Mouse (Mus musculus) embryonic facial prominence, embryonic 14.5 days (tissue): ENCODE measurements around the gene Rnf223. TPM values are rescaled to one million over a fixed set of nuclear protein-coding genes. Genes with fewer than 3 reads are reported as not detected.

Experiments
- ATAC-seq: fragments of 200-750 bp; cut with Nextera tagmentation; 2 replicates; pipeline ENCODE4 v1.8.0; 2017; ENCODE audit warnings: low read depth, moderate number of reproducible peaks, moderate TSS enrichment
- DNase-seq: peaks from one replicate; pipeline ENCODE4 v3.0.0-alpha.2; 2015; ENCODE audit warnings: low spot score
- H3K27ac ChIP-seq: fragments of 300-500 bp; sonication (generic); replicated peaks from 2 replicates; pipeline ENCODE4 v1.5.1; 2014; ENCODE audit warnings: low read depth, mild to moderate bottlenecking, low read length, moderate library complexity
- H3K27me3 ChIP-seq: fragments of 300-500 bp; sonication (generic); replicated peaks from 2 replicates; pipeline ENCODE4 v1.6.1; 2014; ENCODE audit warnings: low read length; ENCODE audit not compliant: control insufficient read depth, insufficient read depth
- H3K36me3 ChIP-seq: fragments of 300-500 bp; sonication (generic); 2 replicates; pipeline ENCODE4 v1.6.1; 2014; ENCODE audit warnings: low read length, mixed read lengths; ENCODE audit not compliant: control insufficient read depth, insufficient read depth
- H3K4me1 ChIP-seq: fragments of 300-500 bp; sonication (generic); 2 replicates; pipeline ENCODE4 v1.6.1; 2014; ENCODE audit warnings: antibody characterized with exemption, low read length; ENCODE audit not compliant: control insufficient read depth, insufficient read depth
- H3K4me2 ChIP-seq: fragments of 300-500 bp; sonication (generic); 2 replicates; pipeline ENCODE4 v1.6.1; 2014; ENCODE audit warnings: low read depth, mild to moderate bottlenecking, low read length, moderate library complexity, mixed read lengths
- H3K4me3 ChIP-seq: fragments of 300-500 bp; sonication (generic); 2 replicates; pipeline ENCODE4 v1.5.1; 2014; ENCODE audit warnings: low read depth, mild to moderate bottlenecking, low read length
- H3K9ac ChIP-seq: fragments of 300-500 bp; sonication (generic); 2 replicates; pipeline ENCODE4 v1.6.1; 2014; ENCODE audit warnings: low read depth, mild to moderate bottlenecking, low read length, moderate library complexity, mixed read lengths
- H3K9me3 ChIP-seq: fragments of 300-500 bp; sonication (generic); 2 replicates; pipeline ENCODE4 v1.6.1; 2016; ENCODE audit warnings: low read length; ENCODE audit not compliant: control insufficient read depth
- WGBS: fragments of 180-500 bp; shearing (Covaris S2); extraction: QIAGEN DNeasy Blood & Tissue Kit; methylation state at CpG from one replicate; pipeline ENCODE4 v1.1.7; 2014; 5-methylcytosine and 5-hydroxymethylcytosine counted together
- polyA plus RNA-seq: library from polyadenylated mRNA; unstranded; fragments of >200 nt; fragmentation: Nextera tagmentation; extraction: Ambion mirVana; gene quantifications from 2 replicates; pipeline ENCODE4 v1.2.1, GENCODE M21; 2014

The Rnf223 gene
- polyA plus RNA-seq, 1 experiment from 2014 or later: 0.45 TPM

DNA sequence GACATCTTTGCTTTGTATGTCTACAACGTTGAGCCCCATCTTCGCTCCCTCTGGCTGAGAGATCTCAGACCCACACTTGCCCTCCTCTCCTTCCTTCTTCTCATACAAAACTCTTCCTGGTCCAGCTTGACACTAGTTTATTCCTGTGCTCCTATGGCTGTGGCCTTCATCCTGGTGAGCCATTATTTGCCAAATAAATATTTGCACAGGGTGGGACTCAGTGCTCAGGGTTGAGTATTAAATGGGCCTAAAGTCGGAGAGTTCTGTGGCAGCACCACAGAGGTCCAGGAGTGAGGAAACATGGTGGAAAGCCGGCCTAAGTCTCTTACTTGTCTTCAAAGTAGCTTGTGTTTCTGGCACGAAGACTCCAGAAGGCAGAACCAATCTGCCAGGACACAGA, 36.6 kb upstream of the Rnf223 start:
- Histone ChIP-seq H3K36me3 (no peaks in the 10 kb centered on the region), H3K9me3 (no peaks in the 10 kb centered on the region), H3K9ac (no peak overlapping the region), H3K4me1 (no peaks in the 10 kb centered on the region), H3K27me3 (no peaks in the 10 kb centered on the region), H3K27ac (no peak overlapping the region), H3K4me3 (no peak overlapping the region), H3K4me2 (no peak overlapping the region)
- 76% methylated on average over 5 of the region's 5 CpGs for WGBS
- ATAC-seq (no peak), DNase-seq (no peak)

DNA sequence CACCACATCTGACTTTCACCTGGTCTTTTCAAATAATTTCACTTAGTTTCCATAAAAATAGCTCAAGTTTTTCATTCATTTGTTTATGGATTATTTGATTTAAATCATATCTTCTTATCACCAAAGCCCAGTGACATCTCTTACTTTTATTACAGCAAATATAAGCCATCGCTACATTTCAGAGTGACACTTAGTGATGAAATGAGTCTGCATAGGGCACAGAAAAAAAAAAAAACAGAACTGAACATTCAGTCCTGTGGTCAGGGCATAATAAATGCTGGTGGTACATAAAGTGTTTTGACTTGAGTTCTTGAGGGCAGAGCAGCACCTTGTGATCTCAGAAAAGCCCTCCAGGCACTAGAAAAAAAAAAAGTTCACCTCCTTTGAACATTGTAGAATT, 34.1 kb upstream of the Rnf223 start:
- WGBS: 89% methylated on average over 1 of the region's 1 CpGs
- no peak overlapping the region for H3K9ac ChIP-seq
- ATAC-seq (no peak), DNase-seq (no peak)
- H3K9me3 ChIP-seq: no peaks in the 10 kb centered on the region
- no peaks in the 10 kb centered on the region for H3K4me1 ChIP-seq
- H3K4me2 ChIP-seq: no peak overlapping the region
- H3K27me3 ChIP-seq: no peaks in the 10 kb centered on the region
- no peak overlapping the region for H3K4me3 ChIP-seq
- H3K27ac ChIP-seq: no peak overlapping the region
- no peaks in the 10 kb centered on the region for H3K36me3 ChIP-seq

DNA sequence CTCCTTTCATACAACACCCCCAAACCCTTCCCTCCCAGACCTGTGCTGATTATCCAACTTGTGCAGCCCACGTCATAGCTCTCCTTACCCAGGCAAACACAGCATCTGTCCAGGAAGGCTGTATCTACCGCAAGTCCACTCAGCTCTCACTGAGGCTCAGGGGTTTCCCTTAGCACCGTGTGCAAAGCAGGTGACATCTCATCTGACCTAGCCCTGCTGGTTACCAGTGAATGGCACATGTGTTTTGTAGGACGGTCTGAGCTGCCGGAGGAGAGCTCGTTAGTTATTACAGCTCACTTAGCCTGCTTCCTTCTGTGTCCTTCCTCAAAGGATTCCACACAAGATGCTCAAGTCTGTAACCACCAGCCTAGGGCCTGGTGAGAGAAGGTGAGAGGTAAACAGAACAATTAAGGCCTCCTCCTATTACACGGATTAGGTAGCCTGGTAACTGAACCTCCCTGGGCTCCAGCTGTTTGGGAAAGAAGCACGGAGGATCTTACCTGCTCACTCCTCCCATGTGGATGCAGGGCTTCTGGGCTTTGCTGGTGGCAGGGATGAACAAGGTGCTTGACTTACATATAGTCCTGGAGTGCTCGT, 32.4 kb upstream of the Rnf223 start:
- no peaks in the 10 kb centered on the region for H3K4me1 ChIP-seq
- H3K9me3 ChIP-seq: no peaks in the 10 kb centered on the region
- 50% methylated on average over 9 of the region's 9 CpGs for WGBS
- no peak overlapping the region for H3K4me2 ChIP-seq
- peak; percentile 92 for ATAC-seq
- H3K9ac ChIP-seq: no peak overlapping the region
- H3K4me3 ChIP-seq: no peak overlapping the region
- H3K27me3 ChIP-seq: no peaks in the 10 kb centered on the region
- DNase-seq: peak; percentile 67
- no peaks in the 10 kb centered on the region for H3K36me3 ChIP-seq
- 0 out of 2 replicates have a peak overlapping the region, but pooled peaks have one; percentile 39 for H3K27ac ChIP-seq

DNA sequence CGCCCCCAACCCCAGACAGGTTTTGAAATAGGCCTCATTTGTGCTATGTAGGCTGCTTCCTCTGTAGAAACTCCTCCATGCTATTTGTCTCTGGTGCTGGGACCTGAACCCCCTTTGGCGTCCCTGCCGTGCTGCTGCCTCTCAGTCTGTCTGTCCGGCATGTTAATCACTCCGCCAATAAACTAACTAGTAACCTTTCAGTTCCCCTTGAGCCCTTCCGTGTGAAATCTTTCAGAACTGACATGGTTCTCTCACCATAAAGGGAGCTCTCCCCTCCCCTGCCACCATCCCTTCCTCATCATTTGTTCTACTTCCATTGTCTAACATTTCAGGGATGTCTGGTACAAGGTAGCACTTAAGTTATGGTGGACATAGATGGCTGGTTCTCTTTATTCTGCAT, 30.9 kb upstream of the Rnf223 start:
- Histone ChIP-seq H3K9ac (no peak overlapping the region), H3K27ac (no peak overlapping the region), H3K4me3 (no peak overlapping the region), H3K9me3 (no peaks in the 10 kb centered on the region), H3K4me2 (no peak overlapping the region), H3K36me3 (no peaks in the 10 kb centered on the region), H3K27me3 (no peaks in the 10 kb centered on the region), H3K4me1 (no peaks in the 10 kb centered on the region)
- WGBS: 74% methylated on average over 6 of the region's 6 CpGs
- no peak for DNase-seq
- ATAC-seq: no peak

DNA sequence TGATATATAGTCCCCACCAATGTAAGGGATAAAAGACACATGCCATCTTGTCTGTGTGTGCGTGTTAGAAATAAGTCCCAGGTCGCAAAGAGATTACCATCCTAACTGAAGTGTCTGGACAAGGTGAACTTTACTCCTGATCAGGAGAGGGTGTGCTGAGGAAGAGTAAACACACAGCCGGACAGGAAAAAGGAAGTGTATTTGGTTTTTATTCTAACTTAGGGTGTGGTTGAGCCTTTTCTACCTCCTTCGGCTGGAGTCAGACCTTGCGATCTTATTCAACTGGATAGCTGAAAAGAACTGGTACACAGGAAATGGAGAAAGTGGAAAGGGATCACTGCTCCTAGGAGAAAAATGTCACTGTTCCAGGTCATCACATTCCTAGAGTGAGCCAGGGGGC, 29.8 kb upstream of the Rnf223 start:
- Histone ChIP-seq H3K9ac (no peak overlapping the region), H3K9me3 (no peaks in the 10 kb centered on the region), H3K4me1 (no peaks in the 10 kb centered on the region), H3K4me2 (no peak overlapping the region), H3K27ac (no peak overlapping the region), H3K27me3 (no peaks in the 10 kb centered on the region), H3K4me3 (no peak overlapping the region), H3K36me3 (no peaks in the 10 kb centered on the region)
- no peak for DNase-seq
- 86% methylated on average over 5 of the region's 5 CpGs for WGBS
- ATAC-seq: no peak

DNA sequence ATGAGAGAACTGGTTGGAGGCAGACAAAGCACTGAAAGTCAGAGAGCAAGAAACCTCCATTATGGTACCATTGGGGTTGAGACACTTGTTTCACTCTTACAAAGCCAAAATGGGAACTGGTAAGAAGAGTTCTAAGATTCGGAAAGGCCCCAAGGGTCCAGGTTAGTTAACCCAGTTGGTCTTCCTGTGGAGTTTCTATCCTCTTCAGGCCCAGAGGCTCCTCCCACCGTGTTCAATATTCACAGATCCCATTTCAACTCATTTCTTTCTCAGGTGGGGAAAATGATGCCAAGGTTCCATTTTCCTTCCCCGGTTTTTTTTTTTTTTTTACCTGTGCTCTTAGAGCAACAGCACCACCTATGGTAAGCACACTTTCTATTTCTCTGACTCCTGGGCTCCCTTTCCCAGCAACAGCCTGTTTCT, 28.8 kb upstream of the Rnf223 start:
- H3K4me3 ChIP-seq: no peak overlapping the region
- ATAC-seq (no peak), DNase-seq (peak; percentile 52)
- no peak overlapping the region for H3K4me2 ChIP-seq
- no peak overlapping the region for H3K9ac ChIP-seq
- no peaks in the 10 kb centered on the region for H3K4me1 ChIP-seq
- no peaks in the 10 kb centered on the region for H3K36me3 ChIP-seq
- WGBS: 31% methylated on average over 3 of the region's 3 CpGs
- H3K27me3 ChIP-seq: no peaks in the 10 kb centered on the region
- H3K27ac ChIP-seq: no peak overlapping the region
- H3K9me3 ChIP-seq: no peaks in the 10 kb centered on the region

DNA sequence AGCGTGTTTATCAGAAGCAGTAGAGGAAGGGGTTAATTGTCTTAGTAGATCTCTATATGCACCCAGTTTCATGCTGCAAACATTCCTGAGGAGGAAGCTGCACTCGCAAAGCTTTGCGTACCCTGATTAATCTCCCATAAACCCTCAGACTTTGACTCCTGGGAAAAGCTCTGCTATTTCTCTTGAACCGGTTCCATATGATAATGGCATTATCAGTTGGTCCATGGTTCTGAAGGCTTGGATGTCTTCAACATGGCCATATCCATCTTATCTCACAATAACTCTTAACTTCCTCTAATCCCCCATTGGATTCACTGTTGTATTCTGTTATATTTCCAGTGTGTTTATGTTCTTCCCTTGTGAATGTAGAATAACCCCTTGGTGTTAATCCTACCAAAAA, 27.0 kb upstream of the Rnf223 start:
- no peak overlapping the region for H3K4me2 ChIP-seq
- ATAC-seq (no peak), DNase-seq (no peak)
- H3K27ac ChIP-seq: no peak overlapping the region
- H3K9me3 ChIP-seq: no peaks in the 10 kb centered on the region
- no peaks in the 10 kb centered on the region for H3K4me1 ChIP-seq
- H3K27me3 ChIP-seq: no peaks in the 10 kb centered on the region
- no peak overlapping the region for H3K4me3 ChIP-seq
- no peak overlapping the region for H3K9ac ChIP-seq
- H3K36me3 ChIP-seq: no peaks in the 10 kb centered on the region
- WGBS: 76% methylated on average over 4 of the region's 4 CpGs

DNA sequence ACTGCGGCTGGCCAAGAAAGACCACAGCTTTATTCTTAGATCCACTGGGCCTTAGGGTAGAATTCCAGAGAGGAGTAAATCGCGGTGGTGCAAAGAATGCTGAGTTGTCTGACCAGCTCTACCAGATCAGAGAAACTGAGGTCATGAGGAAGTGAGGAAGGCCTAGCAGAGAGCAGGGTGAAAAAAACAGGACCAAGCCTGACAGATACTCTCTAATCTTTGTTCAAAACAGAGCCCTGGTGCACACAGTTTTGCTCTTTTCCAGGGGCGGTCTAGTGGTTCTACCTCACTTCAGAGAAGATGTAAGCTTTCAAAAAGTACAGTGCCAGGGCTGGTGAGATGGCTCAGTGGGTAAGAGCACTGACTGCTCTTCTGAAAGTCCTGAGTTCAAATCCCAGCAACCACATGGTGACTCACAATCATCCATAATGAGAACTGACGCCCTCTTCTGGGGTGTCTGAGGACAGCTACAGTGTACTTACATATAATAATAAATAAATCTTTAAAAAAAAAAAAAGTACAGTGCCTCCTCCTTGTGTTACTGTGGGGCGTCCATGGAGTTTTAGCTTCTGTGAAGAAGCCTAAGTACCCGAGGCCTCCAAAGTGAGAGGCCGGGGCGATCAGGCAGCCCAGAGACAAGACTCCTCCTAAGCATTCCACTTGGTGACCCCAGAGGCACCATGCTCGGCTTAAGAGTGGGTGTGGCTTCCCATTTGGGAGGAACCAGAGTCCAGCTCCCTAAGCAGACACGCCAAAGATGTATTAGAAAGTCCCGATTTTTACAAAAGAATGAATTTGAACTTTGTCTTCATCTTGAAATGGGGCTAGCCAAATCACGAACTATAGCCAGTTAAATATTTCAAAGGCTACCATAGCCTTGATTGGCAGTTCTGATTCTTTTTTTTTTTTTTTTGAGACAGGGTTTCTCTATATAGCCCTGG, 21.4 kb upstream of the Rnf223 start:
- ATAC-seq (peak; percentile 35), DNase-seq (peak; percentile 87)
- H3K4me1 ChIP-seq: peaks cover 3% of the 10 kb centered on the region; the same call in 1 of the 2 replicates
- peak overlapping the region; percentile 80 for H3K27ac ChIP-seq
- H3K36me3 ChIP-seq: no peaks in the 10 kb centered on the region
- H3K9me3 ChIP-seq: no peaks in the 10 kb centered on the region
- WGBS: 19% methylated on average over 13 of the region's 13 CpGs
- H3K9ac ChIP-seq: peak overlapping the region; percentile 89
- H3K4me3 ChIP-seq: peak overlapping the region; percentile 85
- H3K27me3 ChIP-seq: no peaks in the 10 kb centered on the region
- H3K4me2 ChIP-seq: peak overlapping the region; percentile 60
